Mouse (Mus musculus) regulatory T cell (primary cell): ENCODE results near the gene Gm21788.
"Not testable (repeated sequence)": the region's sequence is repeated elsewhere in the genome, so short reads cannot be mapped to it uniquely, and the experiment has no call there.

Experiments
- in situ Hi-C: fragments of 300-600 bp; cut with MboI, MseI; formaldehyde crosslinking; loops from one replicate; pipeline ENCODE4 v1.15.1; 2025; ENCODE audit warnings: high pct_unique_total_duplicates

Gene Gm21788

GRCm38 (mm10) chrY:7404710-7405109 lies at the start of gene Gm21788:
TSS of gene Gm21788 (plus strand) at chrY:7405010.
- in situ Hi-C loops: not testable (repeated sequence)
